Mouse (Mus musculus): ENCODE results near the gene Abl2. TPM values are rescaled to one million over a fixed set of nuclear protein-coding genes. Genes with fewer than 3 reads are reported as not detected.

Gene Abl2
- polyA plus RNA-seq, 1 experiment from 2014 or later: 5.7 TPM

GRCm38 (mm10) chr1:156569615-156570014, 11.0 kb downstream of the Abl2 start:
- no peak overlapping the region for H3K27ac ChIP-seq (ENCODE audit: low read depth, low read length)
- H3K9ac ChIP-seq (ENCODE audit: low read length): no peak overlapping the region
- no peak overlapping the region for H3K4me2 ChIP-seq (ENCODE audit: low read depth, low read length, severe bottlenecking)
- no peaks in the 10 kb centered on the region for H3K9me3 ChIP-seq (ENCODE audit: control insufficient read depth, low read length)
- ATAC-seq (replicated peaks; ENCODE audit: low FRiP score): no peak
- H3K36me3 ChIP-seq (ENCODE audit: control insufficient read depth, insufficient read depth, low read length): no peaks in the 10 kb centered on the region
- WGBS: 91% methylated on average over 4 of the region's 4 CpGs
- no peak overlapping the region for H3K4me3 ChIP-seq (ENCODE audit: low read depth, low read length)
- no peaks in the 10 kb centered on the region for H3K27me3 ChIP-seq (ENCODE audit: control insufficient read depth, insufficient read depth, low read length)
- no peaks in the 10 kb centered on the region for H3K4me1 ChIP-seq (replicated peaks; ENCODE audit: control insufficient read depth, insufficient read depth, low read length)
- DNase-seq (ENCODE audit: low spot score): no peak

DNA sequence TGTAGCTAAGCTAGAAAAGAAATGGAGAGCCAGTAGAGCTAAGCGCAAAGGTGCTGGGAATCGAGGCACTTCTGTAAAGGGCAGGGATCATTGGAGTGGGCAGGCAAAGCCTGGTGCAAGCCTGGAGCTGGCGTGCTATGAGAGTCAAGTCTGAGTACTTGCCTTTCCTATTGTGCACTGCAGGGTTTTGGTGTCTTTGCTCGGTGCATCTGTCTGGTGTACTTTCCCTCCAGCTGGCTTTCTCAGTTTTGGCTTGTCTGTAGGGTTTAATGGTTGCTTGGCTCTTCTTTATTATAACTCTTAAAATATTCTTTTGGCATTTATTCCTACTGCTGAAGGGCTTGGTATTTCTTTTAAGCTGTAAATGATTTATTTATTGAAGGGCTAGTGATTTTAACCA, 14.4 kb downstream of the Abl2 start:
- Histone ChIP-seq H3K9ac (ENCODE audit: low read length) (no peak overlapping the region), H3K9me3 (ENCODE audit: control insufficient read depth, low read length) (no peaks in the 10 kb centered on the region), H3K4me2 (ENCODE audit: low read depth, low read length, severe bottlenecking) (no peak overlapping the region), H3K4me1 (replicated peaks; ENCODE audit: control insufficient read depth, insufficient read depth, low read length) (no peaks in the 10 kb centered on the region), H3K27ac (ENCODE audit: low read depth, low read length) (no peak overlapping the region), H3K36me3 (ENCODE audit: control insufficient read depth, insufficient read depth, low read length) (no peaks in the 10 kb centered on the region), H3K27me3 (ENCODE audit: control insufficient read depth, insufficient read depth, low read length) (no peaks in the 10 kb centered on the region), H3K4me3 (ENCODE audit: low read depth, low read length) (no peak overlapping the region)
- DNase-seq (ENCODE audit: low spot score) (no peak), ATAC-seq (replicated peaks; ENCODE audit: low FRiP score) (no peak)
- WGBS: 81% methylated on average over 4 of the region's 4 CpGs

- Histone ChIP-seq H3K4me1 (replicated peaks; ENCODE audit: control insufficient read depth, insufficient read depth, low read length) (no peaks in the 10 kb centered on the region), H3K9me3 (ENCODE audit: control insufficient read depth, low read length) (no peaks in the 10 kb centered on the region), H3K36me3 (ENCODE audit: control insufficient read depth, insufficient read depth, low read length) (no peaks in the 10 kb centered on the region), H3K4me2 (ENCODE audit: low read depth, low read length, severe bottlenecking) (no peak overlapping the region), H3K27me3 (ENCODE audit: control insufficient read depth, insufficient read depth, low read length) (no peaks in the 10 kb centered on the region), H3K9ac (ENCODE audit: low read length) (no peak overlapping the region), H3K4me3 (ENCODE audit: low read depth, low read length) (no peak overlapping the region), H3K27ac (ENCODE audit: low read depth, low read length) (no peak overlapping the region)
- ATAC-seq (replicated peaks; ENCODE audit: low FRiP score): no peak
- no peak for DNase-seq (ENCODE audit: low spot score)
- WGBS: 86% methylated on average over 11 of the region's 11 CpGs
Measured at GRCm38 (mm10) chr1:156581149-156581548, 22.6 kb downstream of the Abl2 start.

DNA sequence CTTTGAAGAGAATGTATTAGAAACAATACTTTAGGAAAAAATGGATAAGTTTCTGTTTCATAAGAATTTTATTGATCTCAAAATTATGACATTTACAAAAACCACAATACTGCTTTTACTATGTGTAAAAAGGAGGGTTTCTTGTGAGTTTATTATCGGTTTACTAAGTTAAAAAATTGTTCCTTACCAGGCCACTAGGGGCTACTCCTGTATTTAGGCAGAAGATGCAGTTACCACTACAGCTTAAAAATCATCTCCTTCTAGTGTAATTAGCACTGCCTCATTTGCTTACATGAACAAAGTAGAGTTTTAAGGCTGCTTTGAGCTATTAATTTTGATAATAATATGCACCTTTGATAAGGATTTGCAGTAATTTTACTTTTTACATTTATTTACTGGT, 25.6 kb downstream of the Abl2 start:
- Histone ChIP-seq H3K36me3 (ENCODE audit: control insufficient read depth, insufficient read depth, low read length) (no peaks in the 10 kb centered on the region), H3K9ac (ENCODE audit: low read length) (no peak overlapping the region), H3K27ac (ENCODE audit: low read depth, low read length) (no peak overlapping the region), H3K4me2 (ENCODE audit: low read depth, low read length, severe bottlenecking) (no peak overlapping the region), H3K4me3 (ENCODE audit: low read depth, low read length) (no peak overlapping the region), H3K4me1 (replicated peaks; ENCODE audit: control insufficient read depth, insufficient read depth, low read length) (no peaks in the 10 kb centered on the region), H3K9me3 (ENCODE audit: control insufficient read depth, low read length) (no peaks in the 10 kb centered on the region), H3K27me3 (ENCODE audit: control insufficient read depth, insufficient read depth, low read length) (no peaks in the 10 kb centered on the region)
- ATAC-seq (replicated peaks; ENCODE audit: low FRiP score) (no peak), DNase-seq (ENCODE audit: low spot score) (no peak)
- 84% methylated on average over 1 of the region's 1 CpGs for WGBS

- DNase-seq (ENCODE audit: low spot score) (no peak), ATAC-seq (replicated peaks; ENCODE audit: low FRiP score) (no peak)
- H3K4me3 ChIP-seq (ENCODE audit: low read depth, low read length): no peak overlapping the region
- H3K9me3 ChIP-seq (ENCODE audit: control insufficient read depth, low read length): no peaks in the 10 kb centered on the region
- no peaks in the 10 kb centered on the region for H3K4me1 ChIP-seq (replicated peaks; ENCODE audit: control insufficient read depth, insufficient read depth, low read length)
- WGBS: 80% methylated on average over 3 of the region's 3 CpGs
- no peaks in the 10 kb centered on the region for H3K27me3 ChIP-seq (ENCODE audit: control insufficient read depth, insufficient read depth, low read length)
- no peak overlapping the region for H3K27ac ChIP-seq (ENCODE audit: low read depth, low read length)
- H3K9ac ChIP-seq (ENCODE audit: low read length): no peak overlapping the region
- H3K4me2 ChIP-seq (ENCODE audit: low read depth, low read length, severe bottlenecking): no peak overlapping the region
- no peaks in the 10 kb centered on the region for H3K36me3 ChIP-seq (ENCODE audit: control insufficient read depth, insufficient read depth, low read length)
Measured at GRCm38 (mm10) chr1:156585512-156585911, 26.9 kb downstream of the Abl2 start.

GRCm38 (mm10) chr1:156589811-156590305, 31.3 kb downstream of the Abl2 start:
- Histone ChIP-seq H3K27ac (ENCODE audit: low read depth, low read length) (no peak overlapping the region), H3K36me3 (ENCODE audit: control insufficient read depth, insufficient read depth, low read length) (no peaks in the 10 kb centered on the region), H3K4me2 (ENCODE audit: low read depth, low read length, severe bottlenecking) (no peak overlapping the region), H3K4me1 (replicated peaks; ENCODE audit: control insufficient read depth, insufficient read depth, low read length) (no peaks in the 10 kb centered on the region), H3K9me3 (ENCODE audit: control insufficient read depth, low read length) (no peaks in the 10 kb centered on the region), H3K4me3 (ENCODE audit: low read depth, low read length) (no peak overlapping the region), H3K27me3 (ENCODE audit: control insufficient read depth, insufficient read depth, low read length) (no peaks in the 10 kb centered on the region), H3K9ac (ENCODE audit: low read length) (no peak overlapping the region)
- DNase-seq (ENCODE audit: low spot score): no peak
- ATAC-seq (replicated peaks; ENCODE audit: low FRiP score): no peak
- WGBS: 95% methylated on average over 3 of the region's 3 CpGs

DNA sequence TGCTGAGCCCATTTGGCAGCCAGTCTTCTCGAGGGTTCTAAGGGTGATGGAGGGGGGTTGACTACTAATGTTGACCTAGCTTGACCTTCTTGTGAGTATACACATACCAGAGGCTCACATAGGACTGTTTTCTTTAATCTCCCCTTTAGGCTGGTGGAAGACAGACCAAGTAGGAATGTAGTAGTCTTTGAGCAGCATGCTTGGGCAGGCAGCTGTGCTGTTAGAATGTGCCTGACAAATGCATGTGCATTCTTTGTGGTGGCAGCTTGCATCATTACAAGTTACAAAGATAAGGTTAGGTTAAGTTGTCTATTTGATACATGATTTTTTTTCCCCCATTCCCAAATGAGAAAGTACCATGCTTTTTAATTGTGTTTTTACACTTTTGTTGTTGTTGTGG, 31.8 kb downstream of the Abl2 start:
- no peaks in the 10 kb centered on the region for H3K4me1 ChIP-seq (replicated peaks; ENCODE audit: control insufficient read depth, insufficient read depth, low read length)
- H3K27me3 ChIP-seq (ENCODE audit: control insufficient read depth, insufficient read depth, low read length): no peaks in the 10 kb centered on the region

DNA sequence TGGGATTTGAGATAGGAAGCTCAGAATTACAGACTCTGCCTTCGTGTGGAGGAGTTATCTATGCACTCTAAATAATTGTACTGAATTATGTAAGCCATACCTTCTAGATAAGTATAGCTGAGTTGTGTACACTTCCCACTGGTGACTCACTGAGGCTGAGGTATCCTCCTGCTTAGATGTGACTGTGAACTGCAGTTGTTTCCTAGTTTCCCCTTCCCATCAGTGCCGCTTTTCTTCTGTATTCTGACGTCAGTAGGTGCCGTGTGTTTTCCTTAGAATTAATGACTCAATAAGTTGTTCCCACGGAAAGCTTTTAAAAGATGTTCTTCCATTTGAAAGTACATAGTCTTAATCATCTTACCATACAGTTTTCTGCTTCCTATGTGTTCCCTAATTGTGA, 34.7 kb downstream of the Abl2 start:
- WGBS: 93% methylated on average over 5 of the region's 5 CpGs
- Histone ChIP-seq H3K36me3 (ENCODE audit: control insufficient read depth, insufficient read depth, low read length) (no peaks in the 10 kb centered on the region), H3K9me3 (ENCODE audit: control insufficient read depth, low read length) (no peaks in the 10 kb centered on the region), H3K27ac (ENCODE audit: low read depth, low read length) (no peak overlapping the region), H3K4me1 (replicated peaks; ENCODE audit: control insufficient read depth, insufficient read depth, low read length) (no peaks in the 10 kb centered on the region), H3K4me3 (ENCODE audit: low read depth, low read length) (no peak overlapping the region), H3K4me2 (ENCODE audit: low read depth, low read length, severe bottlenecking) (no peak overlapping the region), H3K27me3 (ENCODE audit: control insufficient read depth, insufficient read depth, low read length) (no peaks in the 10 kb centered on the region), H3K9ac (ENCODE audit: low read length) (no peak overlapping the region)
- DNase-seq (ENCODE audit: low spot score) (no peak), ATAC-seq (replicated peaks; ENCODE audit: low FRiP score) (no peak)

More for the DNA sequence above, 31.8 kb downstream of the Abl2 start:
- no peak for ATAC-seq (replicated peaks; ENCODE audit: low FRiP score)
- Histone ChIP-seq H3K4me2 (ENCODE audit: low read depth, low read length, severe bottlenecking) (no peak overlapping the region), H3K36me3 (ENCODE audit: control insufficient read depth, insufficient read depth, low read length) (no peaks in the 10 kb centered on the region), H3K4me3 (ENCODE audit: low read depth, low read length) (no peak overlapping the region), H3K27ac (ENCODE audit: low read depth, low read length) (no peak overlapping the region), H3K9ac (ENCODE audit: low read length) (no peak overlapping the region), H3K9me3 (ENCODE audit: control insufficient read depth, low read length) (no peaks in the 10 kb centered on the region)
- no peak for DNase-seq (ENCODE audit: low spot score)
- 36% methylated on average over 1 of the region's 1 CpGs for WGBS

- Histone ChIP-seq H3K9me3 (ENCODE audit: control insufficient read depth, low read length) (no peaks in the 10 kb centered on the region), H3K4me2 (ENCODE audit: low read depth, low read length, severe bottlenecking) (no peak overlapping the region), H3K9ac (ENCODE audit: low read length) (no peak overlapping the region), H3K4me3 (ENCODE audit: low read depth, low read length) (no peak overlapping the region), H3K27me3 (ENCODE audit: control insufficient read depth, insufficient read depth, low read length) (no peaks in the 10 kb centered on the region), H3K4me1 (replicated peaks; ENCODE audit: control insufficient read depth, insufficient read depth, low read length) (no peaks in the 10 kb centered on the region), H3K27ac (ENCODE audit: low read depth, low read length) (no peak overlapping the region), H3K36me3 (ENCODE audit: control insufficient read depth, insufficient read depth, low read length) (no peaks in the 10 kb centered on the region)
- DNase-seq (ENCODE audit: low spot score) (no peak), ATAC-seq (replicated peaks; ENCODE audit: low FRiP score) (no peak)
- 88% methylated on average over 4 of the region's 4 CpGs for whole genome bisulfite sequencing
Measured at GRCm38 (mm10) chr1:156597089-156597488, 38.5 kb downstream of the Abl2 start.

All from forebrain, embryonic 11.5 days (tissue).